Mouse (Mus musculus): ENCODE data around the gene Sfpq. TPM values are rescaled to one million over a fixed set of nuclear protein-coding genes. Genes with fewer than 3 reads are reported as not detected.

The Sfpq gene
- polyA plus RNA-seq (2012) = 402 and 524 TPM in 2 replicates

GRCm38 (mm10) chr4:127021151-127021945 lies at the start of gene Sfpq:
Sfpq (plus strand) TSS chr4:127021324.

GRCm38 (mm10) chr4:127060585-127061290 lies 39.6 kb downstream of the Sfpq start, which contains the start of gene Zmym1:
Zmym1 (minus strand) TSS chr4:127061152.

GRCm38 (mm10) chr4:127076875-127077548 lies 55.9 kb downstream of the Sfpq start, which contains the start of gene Zmym6:
Zmym6 (plus strand) TSS chr4:127077383.

Other genes starting within 250 kb of the Sfpq start
- gene Zmym4, start 53.2 kb upstream of the Sfpq start, polyA plus RNA-seq (2012) = 2.2 TPM in 2 replicates
- 2.2 and 2.3 TPM in 2 replicates for gene Zmym1, start 39.8 kb downstream of the Sfpq start, polyA plus RNA-seq (2012)
- 1.1 and 1.3 TPM in 2 replicates for gene Zmym6, start 56.1 kb downstream of the Sfpq start, polyA plus RNA-seq (2012)
- gene Tmem35b, start 102.4 kb downstream of the Sfpq start, polyA plus RNA-seq (2012) = 0.76 and 1.0 TPM in 2 replicates
- gene Dlgap3, start 147.9 kb downstream of the Sfpq start, polyA plus RNA-seq (2012) = 0.08 TPM in 1 of 2 replicates, not detected in the other
- 41.3 and 47.2 TPM in 2 replicates for gene Smim12, start 222.5 kb downstream of the Sfpq start, polyA plus RNA-seq (2012)

Measured in megakaryocyte-erythroid progenitor cell, adult 5 weeks (primary cell).